Mouse (Mus musculus): ENCODE measurements around the gene Gm28048.

DNA sequence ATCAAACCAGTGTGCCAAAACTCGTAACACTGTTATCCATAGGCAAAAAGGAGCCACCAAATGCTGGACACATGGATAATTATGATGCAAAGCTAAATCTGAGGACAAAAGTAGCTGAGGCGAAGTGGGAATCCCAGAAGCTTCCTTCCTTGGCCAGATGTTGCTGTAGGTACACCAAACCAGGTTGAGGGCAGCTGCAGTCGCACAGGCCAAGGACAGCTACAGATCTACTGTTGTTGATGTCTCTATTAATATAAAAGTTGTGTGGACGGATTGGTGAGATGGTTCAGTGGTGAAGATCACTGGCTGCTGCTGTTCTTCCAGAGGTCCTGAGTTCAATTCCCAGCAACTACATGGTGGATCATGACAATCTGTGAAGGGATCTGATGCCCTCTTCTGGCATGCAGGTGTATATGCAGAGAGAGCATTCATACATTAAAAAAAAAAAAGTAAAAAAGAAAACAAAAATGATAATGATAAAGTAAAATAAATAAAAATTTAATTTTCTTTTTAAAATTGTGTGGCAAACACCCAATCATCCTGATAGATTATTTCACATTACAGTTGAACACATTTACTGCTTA, 24.0 kb downstream of the Gm28048 start:
- no peak for TF ChIP-seq POLR2A (IDR thresholded peaks at IDR 0.05; ENCODE audit: control insufficient read depth, low read depth, low read length)
- no peak for TF ChIP-seq CTCF (IDR thresholded peaks at IDR 0.05; ENCODE audit: control insufficient read depth, insufficient read depth, insufficient replicate concordance, low read depth, low read length)
